Mouse (Mus musculus) left cerebral cortex, adult 11 months (tissue): ENCODE data around the gene Exoc6b.

ENCODE experiments used
- DNase-seq: peaks from one replicate; pipeline ENCODE4 v3.0.0; 2022; ENCODE audit warnings: low spot score

The Exoc6b gene

GRCm38 (mm10) chr6:84882663-84883517 lies 186.4 kb downstream of the Exoc6b start:
- DNase-seq, result no peak

- no peak for DNase-seq
Measured at GRCm38 (mm10) chr6:84875869-84876268, 193.4 kb downstream of the Exoc6b start.

DNA sequence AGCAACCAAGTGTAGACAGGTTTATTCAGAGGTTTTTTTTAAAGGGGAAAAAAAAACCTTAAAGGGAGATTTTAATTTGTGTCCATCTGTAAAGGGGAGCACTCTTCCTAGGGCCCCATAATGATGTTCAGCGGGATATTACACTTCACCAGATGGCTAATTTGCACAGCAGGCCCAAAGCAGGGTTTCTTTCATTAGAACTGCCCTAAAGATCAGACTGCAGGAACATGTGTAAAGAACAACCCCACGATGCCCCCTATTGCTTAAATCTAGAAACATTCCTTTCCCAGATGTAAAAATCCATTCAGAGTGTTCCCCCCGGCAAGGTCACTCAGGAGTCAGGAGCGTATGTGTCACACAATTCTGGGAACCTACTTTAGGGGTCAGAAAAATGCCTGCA lies 202.2 kb downstream of the Exoc6b start:
- DNase-seq, result no peak

DNA sequence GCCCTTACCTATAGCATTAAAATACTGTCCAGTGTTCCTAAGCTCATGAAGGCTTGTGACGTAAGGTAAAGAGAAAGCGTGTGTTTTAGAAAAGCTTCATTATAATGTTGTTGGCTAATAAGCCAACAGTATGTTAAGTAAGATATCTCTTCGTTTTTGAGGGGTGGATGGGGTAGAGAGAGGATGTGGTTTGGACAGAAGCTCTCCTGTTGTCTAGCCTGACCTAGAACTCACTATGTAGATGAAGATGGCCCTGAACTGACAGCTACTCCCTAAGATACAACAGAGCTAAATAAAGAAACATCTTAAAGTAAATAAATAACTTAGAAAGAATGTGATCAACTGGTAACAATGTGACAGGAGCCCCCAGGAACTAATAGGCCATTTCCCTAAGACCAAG lies 204.7 kb downstream of the Exoc6b start:
- no peak for DNase-seq

GRCm38 (mm10) chr6:84863816-84864375 lies 205.4 kb downstream of the Exoc6b start:
- DNase-seq, result no peak

DNA sequence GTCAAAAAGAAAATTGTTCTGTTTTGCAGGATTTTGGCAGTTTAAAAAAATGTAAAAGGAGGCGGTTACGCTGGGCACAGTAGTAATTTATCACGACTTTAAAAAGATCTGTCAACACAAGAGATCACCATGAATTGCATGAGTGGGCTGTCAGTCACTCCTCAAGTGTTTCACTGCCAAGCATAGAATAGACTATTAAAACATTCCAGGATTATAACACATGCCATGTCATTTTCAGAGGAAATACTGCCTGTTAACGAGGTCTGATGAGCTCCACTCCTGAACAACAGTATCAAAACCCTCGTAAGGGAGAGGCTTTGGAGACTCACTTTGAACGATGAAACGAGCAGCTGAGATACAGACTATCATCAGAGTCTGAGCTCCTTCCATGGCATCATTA lies 223.6 kb downstream of the Exoc6b start:
- peak; percentile 2 for DNase-seq

- DNase-seq, result no peak
Measured at GRCm38 (mm10) chr6:84841138-84841537, 228.2 kb downstream of the Exoc6b start.

DNA sequence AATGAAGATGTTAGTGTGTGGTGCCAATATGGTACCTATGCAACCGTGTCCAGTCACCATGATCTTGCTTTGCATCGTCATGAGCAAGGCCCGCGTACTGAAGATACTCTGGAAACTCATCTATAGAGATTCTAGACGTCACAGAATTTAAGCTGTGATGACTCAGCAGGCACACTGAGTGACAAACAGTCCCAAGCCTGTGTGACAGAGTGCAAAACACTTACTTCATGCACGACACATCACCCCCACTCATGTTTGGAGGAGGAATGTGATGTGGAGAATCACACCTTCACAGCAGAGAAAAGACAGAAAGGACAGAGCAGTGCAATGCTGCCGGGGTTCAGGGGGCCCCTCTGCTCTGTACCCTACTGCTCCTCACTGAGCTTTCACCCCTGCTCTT lies 261.8 kb downstream of the Exoc6b start:
- DNase-seq, result no peak

- no peak for DNase-seq
Measured at GRCm38 (mm10) chr6:84806132-84806730, 263.1 kb downstream of the Exoc6b start.

- DNase-seq, result no peak
Measured at GRCm38 (mm10) chr6:84798736-84799135, 270.6 kb downstream of the Exoc6b start.

- no peak for DNase-seq
Measured at GRCm38 (mm10) chr6:84783994-84784393, 285.3 kb downstream of the Exoc6b start.

- no peak for DNase-seq
Measured at GRCm38 (mm10) chr6:84779987-84780386, 289.3 kb downstream of the Exoc6b start.

- no peak for DNase-seq
Measured at GRCm38 (mm10) chr6:84778970-84779369, 290.3 kb downstream of the Exoc6b start.

DNA sequence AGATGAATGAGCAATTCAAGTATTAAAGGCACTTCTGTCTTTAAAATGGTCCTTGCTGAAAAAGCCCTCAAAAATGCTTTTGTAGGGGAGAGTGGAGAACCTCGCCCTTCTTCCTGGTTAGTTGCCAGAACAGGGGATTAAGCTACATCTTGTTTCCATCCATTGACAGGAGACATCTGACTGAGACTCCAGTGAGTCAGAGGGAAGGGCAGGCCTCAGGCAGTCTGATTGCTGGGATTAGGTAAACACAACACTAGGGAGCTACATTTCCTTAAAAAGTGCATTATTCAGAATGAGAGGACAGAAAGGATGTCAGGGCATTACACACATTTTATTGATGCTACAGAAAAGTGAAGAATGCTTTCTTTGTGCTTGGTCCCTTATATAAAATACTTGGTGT lies 293.4 kb downstream of the Exoc6b start:
- no peak for DNase-seq

DNA sequence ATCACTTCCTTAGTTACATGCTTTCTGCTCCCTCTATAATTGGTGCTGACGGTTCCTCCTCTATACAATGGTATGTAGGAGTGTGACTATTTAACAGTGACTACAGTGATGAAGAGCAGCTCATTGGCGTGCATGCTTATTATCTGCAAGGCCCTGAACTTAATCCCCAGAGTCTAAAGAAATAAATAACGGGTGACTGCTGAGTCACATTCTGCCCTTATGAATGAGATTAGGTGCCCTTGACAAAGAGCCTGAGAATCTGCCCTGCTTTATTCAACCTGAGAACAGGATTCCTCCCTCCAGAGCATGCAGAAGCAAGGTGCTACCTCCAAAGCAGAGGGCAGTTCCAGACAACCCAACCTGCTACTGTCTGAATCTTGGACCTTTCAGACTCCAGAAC lies 314.0 kb downstream of the Exoc6b start:
- DNase-seq, result no peak

DNA sequence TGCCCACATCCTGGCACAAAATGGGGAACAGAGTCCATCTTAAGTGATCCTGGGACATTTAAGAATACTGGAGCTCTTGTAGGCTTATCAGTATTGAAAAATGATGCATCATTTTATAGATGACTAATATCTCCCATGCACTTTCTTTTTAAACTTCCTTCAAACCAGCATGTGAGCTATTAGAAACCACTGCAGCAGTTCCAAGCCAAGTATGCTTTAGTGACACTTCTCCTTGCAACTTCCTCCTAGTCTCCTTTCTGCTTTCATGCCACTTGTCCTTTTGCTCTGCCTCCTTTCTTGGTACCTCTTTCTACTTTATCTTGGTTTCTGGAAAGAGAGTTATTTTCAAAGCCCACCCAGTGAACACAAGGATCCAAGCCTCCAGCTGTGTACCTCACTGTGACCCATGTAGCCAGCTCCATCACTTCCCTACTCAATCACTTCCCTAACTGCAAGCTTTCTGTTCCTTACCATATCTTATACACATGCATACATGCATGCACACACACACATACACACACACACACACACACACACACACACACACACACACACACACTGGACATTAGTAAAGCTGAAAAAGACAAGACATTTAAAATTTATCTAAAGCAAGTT lies 316.4 kb downstream of the Exoc6b start:
- DNase-seq, result no peak

DNA sequence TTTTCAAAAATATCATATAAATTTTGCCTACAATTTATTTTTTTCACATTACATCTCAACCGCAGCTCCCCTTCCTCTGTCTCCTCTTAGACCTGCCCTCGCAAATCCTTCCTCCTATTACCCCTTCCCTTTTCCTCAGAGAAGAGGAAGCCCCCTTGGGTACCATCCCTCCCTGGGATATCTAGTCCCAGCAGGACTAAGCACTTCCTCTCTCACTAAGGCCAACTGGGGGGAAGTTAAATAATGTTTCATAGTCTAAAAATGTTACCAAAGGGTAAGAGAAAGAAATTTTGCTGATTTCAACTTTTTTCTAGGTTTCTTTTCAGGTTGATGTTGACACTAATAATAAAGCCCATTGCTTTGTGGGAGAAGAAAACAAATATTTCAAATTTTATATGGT lies 317.9 kb downstream of the Exoc6b start:
- DNase-seq, result no peak

GRCm38 (mm10) chr6:84746847-84747395 lies 322.4 kb downstream of the Exoc6b start:
- DNase-seq, result no peak

GRCm38 (mm10) chr6:84746193-84746846 lies 323.0 kb downstream of the Exoc6b start:
- DNase-seq, result no peak

GRCm38 (mm10) chr6:84745570-84745969 lies 323.7 kb downstream of the Exoc6b start:
- no peak for DNase-seq

- DNase-seq, result no peak
Measured at GRCm38 (mm10) chr6:84742227-84742626, 327.1 kb downstream of the Exoc6b start.

DNA sequence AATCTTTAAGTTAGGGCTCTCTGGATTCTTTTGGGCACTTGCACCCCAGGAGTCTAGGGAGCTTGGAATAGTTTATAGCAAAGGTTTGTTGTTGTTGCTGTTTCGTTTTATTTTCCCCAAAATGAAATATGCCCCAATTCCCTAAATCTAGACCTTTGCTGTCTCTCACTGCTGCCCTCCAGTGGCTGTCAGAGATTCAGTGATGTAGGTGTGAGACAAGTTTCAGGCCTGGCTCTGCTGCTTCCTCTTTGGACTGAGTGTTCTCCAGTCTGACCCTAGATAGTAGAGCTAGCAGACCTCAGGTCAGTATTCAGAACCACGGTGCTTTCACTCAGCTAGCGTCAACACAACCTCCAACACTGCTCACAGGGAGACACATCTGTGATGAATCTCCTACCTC lies 332.4 kb downstream of the Exoc6b start:
- no peak for DNase-seq
